In the genomic region with DNA sequence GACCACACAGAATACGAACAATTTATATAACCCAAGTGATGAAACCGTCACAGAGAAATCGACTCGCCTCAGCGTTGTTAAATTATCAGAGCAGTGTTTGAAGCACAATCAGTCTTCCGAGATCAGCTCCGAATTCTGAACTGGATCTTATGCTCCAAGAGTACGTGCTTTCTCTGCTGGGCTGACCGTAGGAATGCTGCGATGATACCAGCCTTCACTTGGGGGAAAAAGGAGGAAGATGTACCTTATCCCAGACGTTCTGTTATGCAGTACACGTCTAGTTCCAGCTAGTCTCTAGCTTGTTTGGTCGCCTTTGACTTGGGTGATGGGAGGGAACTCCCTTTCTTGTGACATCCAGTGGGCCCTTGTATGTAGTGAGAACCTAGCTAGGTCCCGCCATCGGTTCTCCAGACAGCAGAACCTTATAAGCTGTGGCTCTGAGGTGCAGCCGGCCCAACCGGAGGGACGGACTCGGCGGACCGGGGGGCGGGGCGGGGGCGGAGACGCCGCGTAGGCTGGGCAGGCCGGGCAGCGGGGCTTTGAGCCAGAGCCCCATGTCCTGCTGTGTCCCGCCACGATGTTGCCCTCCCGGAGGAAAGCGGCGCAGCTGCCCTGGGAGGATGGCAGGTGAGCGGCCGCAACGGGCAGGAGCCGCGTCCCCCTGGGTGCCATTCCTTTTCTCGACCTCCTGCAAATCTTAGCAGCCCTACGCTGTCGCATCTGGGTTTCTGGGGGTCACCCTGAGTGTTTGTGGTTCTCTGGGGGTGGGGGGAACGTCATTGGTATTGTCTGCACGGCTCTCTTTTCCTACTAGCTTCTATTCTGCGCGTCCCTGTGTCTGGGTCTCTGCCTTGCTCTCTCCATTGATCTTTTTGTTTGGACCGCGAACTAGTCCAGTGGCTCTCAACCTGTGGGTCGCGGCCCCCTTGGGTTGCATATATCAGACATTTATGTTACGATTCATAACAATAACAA, we compare ENCODE assay signal across 8 mouse cellular contexts. TPM values are rescaled to one million over a fixed set of nuclear protein-coding genes. Genes with fewer than 3 reads are reported as not detected.
DNase-seq lines count a peak whose midpoint lies in the region; ATAC-seq and TF ChIP-seq lines count a peak whose summit lies in the region.

Gene B4galt7 (plus strand): TSS at position 331 of the 975 bp plus-strand sequence.

- 10% methylated on average over 51 of the region's 51 CpGs for WGBS in heart, embryonic 12.5 days
- WGBS in kidney, postnatal 0 days, result 8% methylated on average over 47 of the region's 51 CpGs
- WGBS in liver, embryonic 11.5 days, result 8% methylated on average over 51 of the region's 51 CpGs

- peak; percentile 88 to 90 for DNase-seq in B cell, adult 2 months
- peak; percentile 89 for DNase-seq in brain, adult 2 months (ENCODE audit: low read depth, low spot score)
- DNase-seq in kidney, postnatal 0 days (ENCODE audit: low spot score), result peak; percentile 82
- peak; percentile 89 for DNase-seq in liver, embryonic 11.5 days (ENCODE audit: low spot score)
- DNase-seq in spleen, postnatal 4 days (ENCODE audit: low spot score in 2 of 2), result peak; percentile 88 to 94

- H3K9me3 ChIP-seq in erythroblast, embryonic 14.5 days (ENCODE audit: control insufficient read depth, low read length), result no peaks in the 10 kb centered on the region
- H3K9me3 ChIP-seq in heart, embryonic 12.5 days (replicated peaks), result no peaks in the 10 kb centered on the region
- H3K9me3 ChIP-seq in kidney, postnatal 0 days (replicated peaks; ENCODE audit: low read length), result no peaks in the 10 kb centered on the region
- no peaks in the 10 kb centered on the region for H3K9me3 ChIP-seq in liver, embryonic 11.5 days (ENCODE audit: control insufficient read depth, low read length)

- ATAC-seq in heart, embryonic 12.5 days (ENCODE audit: insufficient number of reproducible peaks, low FRiP score), result peak; percentile 92
- ATAC-seq in kidney, postnatal 0 days (replicated peaks; ENCODE audit: low FRiP score, low read depth), result peak; percentile 88
- peak; percentile 85 for ATAC-seq in liver, embryonic 11.5 days (replicated peaks; ENCODE audit: low FRiP score)

- H3K36me3 ChIP-seq in erythroblast, embryonic 14.5 days (ENCODE audit: control insufficient read depth), result peaks cover 44% of the 10 kb centered on the region
- H3K36me3 ChIP-seq in heart, embryonic 12.5 days, result peaks cover 47% of the 10 kb centered on the region
- peaks cover 30% of the 10 kb centered on the region for H3K36me3 ChIP-seq in kidney, postnatal 0 days (ENCODE audit: insufficient read depth, low read length)
- H3K36me3 ChIP-seq in liver, embryonic 11.5 days (ENCODE audit: control insufficient read depth, insufficient read depth, low read length), result peaks cover 26% of the 10 kb centered on the region
- H3K36me3 ChIP-seq in myocyte (ENCODE audit: control insufficient read depth, insufficient read depth), result peaks cover 14% of the 10 kb centered on the region

- H3K79me2 ChIP-seq in myocyte (ENCODE audit: control insufficient read depth, insufficient read depth), result peaks cover 19% of the 10 kb centered on the region

- peaks cover 30% of the 10 kb centered on the region for H3K4me1 ChIP-seq in erythroblast, embryonic 14.5 days (ENCODE audit: control insufficient read depth)
- peaks cover 10% of the 10 kb centered on the region for H3K4me1 ChIP-seq in heart, embryonic 12.5 days (replicated peaks)
- H3K4me1 ChIP-seq in kidney, postnatal 0 days (replicated peaks; ENCODE audit: insufficient read depth, low read length), result no peaks in the 10 kb centered on the region; the same call in 1 of the 2 replicates
- peaks cover 9% of the 10 kb centered on the region for H3K4me1 ChIP-seq in liver, embryonic 11.5 days (replicated peaks; ENCODE audit: control insufficient read depth, insufficient read depth, low read length)

- H3ac ChIP-seq in myocyte (ENCODE audit: control insufficient read depth, insufficient read length), result peak within 1 kb of the TSS; percentile 42

- no peak within 1 kb of the TSS for H3K27ac ChIP-seq in heart, embryonic 12.5 days (ENCODE audit: poor library complexity, severe bottlenecking)
- peak within 1 kb of the TSS; percentile 36; the same call in 1 of the 2 replicates for H3K27ac ChIP-seq in kidney, postnatal 0 days
- peak within 1 kb of the TSS; percentile 32; the same call in 1 of the 2 replicates for H3K27ac ChIP-seq in liver, embryonic 11.5 days (ENCODE audit: low read depth, low read length)

- TF ChIP-seq POLR2A in myocyte (IDR thresholded peaks at IDR 0.05; ENCODE audit: insufficient read length, low read depth), result peak; percentile 91

- H3K4me2 ChIP-seq in heart, embryonic 12.5 days, result peak within 1 kb of the TSS; percentile 85
- peak within 1 kb of the TSS; percentile 84 for H3K4me2 ChIP-seq in kidney, postnatal 0 days (ENCODE audit: low read length)
- peak within 1 kb of the TSS; percentile 91 for H3K4me2 ChIP-seq in liver, embryonic 11.5 days
- peak within 1 kb of the TSS; percentile 76 for H3K4me2 ChIP-seq in myocyte (ENCODE audit: low read depth)

- no peak for TF ChIP-seq CTCF in kidney, postnatal 0 days (IDR thresholded peaks at IDR 0.05; ENCODE audit: low read depth)

- H3K4me3 ChIP-seq in erythroblast, embryonic 14.5 days (replicated peaks), result peak within 1 kb of the TSS; percentile 95
- peak within 1 kb of the TSS; percentile 80 for H3K4me3 ChIP-seq in heart, embryonic 12.5 days
- H3K4me3 ChIP-seq in kidney, postnatal 0 days (replicated peaks; ENCODE audit: low read depth, low read length), result peak within 1 kb of the TSS; percentile 93
- H3K4me3 ChIP-seq in liver, embryonic 11.5 days (ENCODE audit: low read depth, low read length), result peak within 1 kb of the TSS; percentile 89
- peak within 1 kb of the TSS; percentile 54 for H3K4me3 ChIP-seq in myocyte

- peak within 1 kb of the TSS; percentile 87 for H3K9ac ChIP-seq in heart, embryonic 12.5 days
- H3K9ac ChIP-seq in kidney, postnatal 0 days (ENCODE audit: low read depth, low read length), result peak within 1 kb of the TSS; percentile 81
- peak within 1 kb of the TSS; percentile 81 for H3K9ac ChIP-seq in liver, embryonic 11.5 days (ENCODE audit: low read depth, low read length)

- H3K27me3 ChIP-seq in erythroblast, embryonic 14.5 days (ENCODE audit: control insufficient read depth), result no peaks in the 10 kb centered on the region
- H3K27me3 ChIP-seq in heart, embryonic 12.5 days (replicated peaks), result no peaks in the 10 kb centered on the region
- H3K27me3 ChIP-seq in kidney, postnatal 0 days (ENCODE audit: insufficient read depth, low read length), result no peaks in the 10 kb centered on the region
- no peaks in the 10 kb centered on the region for H3K27me3 ChIP-seq in liver, embryonic 11.5 days (replicated peaks; ENCODE audit: control insufficient read depth, insufficient read depth, low read length)
- no peaks in the 10 kb centered on the region for H3K27me3 ChIP-seq in myocyte (ENCODE audit: control insufficient read depth, insufficient read depth, insufficient read length)

TF ChIP-seq in myocyte, 11 proteins besides CTCF, POLR2A, EP300 and RAD21:
- TF ChIP-seq TCF12 (IDR thresholded peaks at IDR 0.05; ENCODE audit: insufficient read depth, poor library complexity, severe bottlenecking) (no peak), MYOD1 (IDR thresholded peaks at IDR 0.05; ENCODE audit: control insufficient read depth in 1 of 3, insufficient read length in 2 of 3, low read depth in 2 of 3) (peak in 1 of 3 experiments; percentile 74), POLR2AphosphoS2 (IDR thresholded peaks at IDR 0.05; ENCODE audit: insufficient read length, low read depth) (peak; percentile 87), MYOG (IDR thresholded peaks at IDR 0.05; ENCODE audit: control insufficient read depth in 1 of 3, insufficient read depth in 1 of 3, insufficient read length in 2 of 3, low read depth in 2 of 3) (peak in 2 of 3 experiments; percentile 52 to 62), E2F4 (IDR thresholded peaks at IDR 0.05; ENCODE audit: insufficient read depth) (peak; percentile 62)

RNA-seq across cellular contexts. Expression of gene B4galt7, which starts in this region (rescaled TPM):
- 0.39 and 0.50 TPM in 2 replicates for polyA plus RNA-seq in erythroblast, embryonic 14.5 days (2012)
- 21.8 and 23.2 TPM in 2 replicates for polyA plus RNA-seq in heart, embryonic 12.5 days (2016; fragmentation: Nextera tagmentation; extraction: Ambion mirVana)
- 20.1 and 22.8 TPM in 2 replicates for polyA plus RNA-seq in kidney, postnatal 0 days (2015; fragmentation: Nextera tagmentation; extraction: Ambion mirVana)
- 16.0 and 16.4 TPM in 2 replicates for polyA plus RNA-seq in liver, embryonic 11.5 days (2014; fragmentation: Nextera tagmentation; extraction: Ambion mirVana)
- polyA plus RNA-seq in myocyte (2012; fragmentation: generic; extraction: Trizol), result 23.1 TPM

Comparison
In these comparisons a context has a peak if more than half of its experiments do, and no peak if none do; other contexts are left out.
1. RNA of gene B4galt7 (polyA plus RNA-seq): 23.1 TPM in myocyte (single experiment), 21.8 to 23.2 TPM in heart, embryonic 12.5 days, 20.1 to 22.8 TPM in kidney, postnatal 0 days and 16.0 to 16.4 TPM in liver, embryonic 11.5 days; 0.39 to 0.50 TPM in erythroblast, embryonic 14.5 days; every median in the first group is over 10 times any median in the second.
2. Peak in every context shown above with its lines, with median percentiles within 50 percentile points of each other: DNase-seq, H3K4me3 ChIP-seq, ATAC-seq, H3K4me2 ChIP-seq and H3K9ac ChIP-seq.